Mouse (Mus musculus) small intestine, adult 2 months (tissue): Measurements from ENCODE around the gene Mfap3.

Source experiments
- CTCF ChIP-seq: fragments of 200-500 bp; IDR thresholded peaks from 2 replicates; pipeline ENCODE4 v1.5.1; 2012; ENCODE audit warnings: low read depth, mild to moderate bottlenecking, control low read depth, inconsistent platforms, low read length, moderate library complexity, mixed read lengths; ENCODE audit not compliant: insufficient replicate concordance, insufficient read length; ENCODE audit errors: extremely low read depth
- POLR2A ChIP-seq: fragments of 200-500 bp; IDR thresholded peaks from 2 replicates; pipeline ENCODE4 v1.6.1; 2012; ENCODE audit warnings: low read depth, mild to moderate bottlenecking, control low read depth, inconsistent platforms, low read length, moderate library complexity

GRCm38 (mm10) chr11:57573686-57574274 is 55.3 kb downstream of the Mfap3 start:
- TF ChIP-seq CTCF (no peak), POLR2A (no peak)
